Mouse (Mus musculus) regulatory T cell (primary cell): Measurements from ENCODE around the gene Cyp8b1.

Experiments used
- in situ Hi-C: fragments of 300-600 bp; cut with MboI, MseI; formaldehyde crosslinking; loops from one replicate; pipeline ENCODE4 v1.15.1; 2025; ENCODE audit warnings: high pct_unique_total_duplicates

Gene Cyp8b1

DNA sequence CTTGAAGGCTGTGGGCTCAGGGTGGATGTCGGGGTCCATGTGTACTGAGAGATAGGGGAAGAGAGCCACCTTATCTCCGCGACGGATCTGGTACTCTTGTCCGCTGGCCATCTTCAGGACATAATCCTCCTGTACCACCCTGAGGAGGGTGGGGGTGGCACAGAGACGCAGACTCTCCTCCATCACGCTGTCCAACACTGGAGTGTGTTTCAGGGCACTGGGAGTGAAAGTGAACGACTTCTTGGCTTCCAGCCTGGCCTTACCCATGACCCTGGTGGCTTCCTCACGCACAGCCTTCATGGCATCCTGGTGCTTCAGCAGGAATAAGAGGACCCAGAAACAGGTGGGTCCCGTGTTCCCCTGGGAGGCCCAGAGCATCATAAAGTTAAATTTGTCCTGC lies 1.0 kb downstream of the Cyp8b1 start:
- in situ Hi-C loops, result no loop called here

DNA sequence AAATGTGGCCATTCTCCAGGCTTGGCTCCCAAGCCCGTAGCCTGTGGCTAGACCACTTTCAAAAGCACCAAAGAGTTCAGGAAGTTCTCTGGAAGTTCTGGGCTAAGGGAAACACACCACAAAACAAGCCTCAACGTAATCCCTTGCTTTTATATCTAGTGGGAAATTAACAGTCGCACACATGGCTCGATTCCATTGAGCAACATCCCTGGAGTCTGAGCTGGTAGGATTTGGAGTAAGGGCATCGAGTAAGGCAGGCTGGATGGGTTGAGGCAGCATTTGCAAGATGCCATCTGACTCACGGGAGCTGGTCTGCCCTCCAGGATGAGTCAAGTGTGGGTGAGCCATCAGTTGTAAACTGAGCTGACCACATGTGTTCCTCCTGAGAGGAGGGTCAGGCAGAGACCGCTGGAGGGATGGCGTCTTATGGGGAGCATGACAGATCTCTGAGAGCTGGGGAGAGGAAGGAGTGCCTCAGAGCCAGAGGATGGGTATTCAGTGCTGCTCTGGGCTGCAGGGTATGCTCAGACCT lies 1.8 kb downstream of the Cyp8b1 start:
- in situ Hi-C loops, result no loop called here

DNA sequence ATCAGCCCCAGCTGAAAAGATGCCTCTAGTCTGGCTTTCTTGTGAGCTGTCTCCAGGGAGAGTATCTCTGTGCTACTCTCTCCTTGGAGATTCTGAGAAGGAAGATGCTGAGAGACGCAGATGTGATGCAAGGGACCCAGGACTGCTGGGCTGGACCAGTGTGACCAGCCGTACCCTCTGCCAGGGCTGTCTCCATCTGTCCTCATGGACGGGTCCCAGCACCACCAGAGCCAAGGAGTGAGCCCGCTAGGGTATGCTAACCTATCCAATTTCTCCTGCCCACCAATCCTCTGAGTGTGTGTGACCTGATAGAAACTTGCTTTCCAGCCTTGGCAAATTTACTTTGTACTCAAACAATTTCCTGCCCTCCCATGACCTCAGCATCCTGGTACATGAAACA lies 3.3 kb downstream of the Cyp8b1 start:
- in situ Hi-C loops, result no loop called here

DNA sequence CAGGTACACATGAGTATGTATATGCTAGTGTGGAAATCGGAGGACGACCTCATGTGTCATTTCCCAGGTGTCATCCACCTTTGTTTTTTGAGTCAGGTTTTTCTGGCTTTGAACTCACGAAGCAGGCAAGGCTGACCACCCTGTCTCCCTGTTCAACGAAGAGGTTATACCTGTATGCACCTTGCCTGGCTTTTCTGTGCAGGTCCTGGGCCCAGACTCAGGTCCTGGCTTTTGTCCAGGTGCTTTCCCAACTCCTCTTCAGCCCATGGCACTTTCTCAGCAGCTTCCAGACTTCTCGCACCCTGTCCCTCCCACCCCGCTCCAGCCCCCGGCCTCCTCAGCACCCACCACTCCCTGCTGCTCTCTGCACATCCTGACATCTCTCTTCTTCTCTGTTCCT lies 4.9 kb downstream of the Cyp8b1 start:
- in situ Hi-C loops, result no loop called here

DNA sequence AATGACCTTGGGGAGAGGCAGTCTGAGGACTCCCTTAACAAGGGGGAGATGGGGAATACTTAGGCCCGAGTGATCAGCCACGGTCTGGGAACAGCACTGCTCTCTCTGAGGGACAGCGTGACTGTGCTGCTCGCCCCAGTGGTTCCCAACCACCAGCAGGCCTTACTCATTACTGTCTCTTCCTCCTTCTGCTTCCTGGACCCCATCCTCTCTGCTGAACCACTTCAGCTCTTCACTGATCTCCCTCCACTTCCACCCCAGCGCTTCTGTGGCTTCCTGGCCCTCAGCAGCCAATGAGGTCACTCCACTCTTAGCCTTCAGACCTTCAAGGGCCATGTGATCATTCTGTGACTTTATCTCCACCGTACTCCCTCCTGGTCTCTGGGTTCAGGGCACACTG lies 6.5 kb downstream of the Cyp8b1 start:
- in situ Hi-C loops, result no loop called here

DNA sequence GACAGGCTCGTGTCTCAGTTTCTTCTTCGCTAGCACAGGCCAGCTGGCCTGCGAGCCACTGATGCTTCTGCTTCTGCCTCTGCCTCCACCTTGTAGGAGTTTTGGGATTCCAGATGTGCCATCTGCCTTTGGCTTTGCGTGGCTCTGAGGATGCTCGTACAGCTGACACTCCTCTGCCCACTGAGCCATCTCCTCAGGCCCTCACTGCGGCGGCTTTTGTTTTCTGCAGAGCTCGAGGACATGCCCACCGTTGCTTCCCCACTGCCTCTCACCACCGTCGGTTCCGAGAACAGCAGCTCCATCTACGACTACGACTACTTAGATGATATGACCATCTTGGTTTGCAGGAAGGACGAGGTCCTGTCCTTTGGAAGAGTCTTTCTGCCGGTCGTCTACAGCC lies 7.8 kb downstream of the Cyp8b1 start:
- in situ Hi-C loops, result no loop called here

DNA sequence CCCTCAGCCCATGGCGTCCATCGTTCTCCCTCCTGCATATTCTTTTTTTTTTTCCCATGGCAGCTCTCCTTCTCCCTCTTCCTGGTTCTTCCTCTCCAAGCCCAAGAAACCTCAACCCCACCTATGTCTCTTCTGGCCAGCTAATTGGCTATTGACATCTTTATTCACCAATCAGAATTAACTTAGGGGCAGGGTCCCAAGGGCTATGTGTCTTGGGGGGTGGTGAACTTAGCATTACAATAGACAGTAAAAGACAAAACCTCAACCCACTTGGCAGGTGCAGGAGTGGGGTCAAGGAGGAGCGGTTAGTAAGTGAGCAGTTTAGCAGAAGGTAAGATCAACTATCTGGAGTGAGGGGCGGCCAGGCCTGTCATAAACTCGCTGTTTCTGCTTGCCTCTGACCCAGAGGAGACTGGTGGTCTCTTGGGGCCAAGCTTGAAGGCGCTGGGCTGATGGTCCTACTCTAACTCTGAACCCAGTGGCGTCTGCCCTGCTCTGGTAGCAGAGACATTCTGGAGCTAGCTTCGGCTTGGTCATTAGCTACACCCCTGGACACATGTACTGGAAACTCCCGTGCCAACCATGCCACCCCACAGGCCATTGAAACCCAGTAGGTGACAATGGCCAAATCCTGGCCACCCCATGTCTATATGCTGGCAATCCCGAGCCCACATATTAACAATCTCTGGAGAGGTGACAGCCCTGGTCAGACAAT lies 8.6 kb downstream of the Cyp8b1 start:
- in situ Hi-C loops, result no loop called here

DNA sequence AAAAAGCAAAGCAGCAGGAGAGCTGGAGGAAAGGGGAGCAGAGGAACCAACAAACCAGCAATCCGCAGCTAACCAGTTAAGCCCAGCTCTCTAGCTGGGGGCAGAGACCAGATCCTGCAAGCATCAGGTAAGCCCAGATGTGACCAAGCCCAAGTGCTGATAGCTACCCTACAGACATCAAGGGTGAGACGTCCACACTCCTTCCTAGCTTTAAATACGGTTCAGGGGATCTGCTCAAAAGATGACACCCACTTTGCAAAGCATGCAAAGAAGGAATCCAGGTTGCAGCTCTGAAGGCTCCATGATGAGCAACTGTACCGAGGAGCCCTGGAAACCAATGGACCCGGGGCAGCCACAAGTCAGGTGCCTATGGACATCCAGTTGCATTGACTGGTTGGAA lies 9.6 kb downstream of the Cyp8b1 start:
- in situ Hi-C loops, result no loop called here

DNA sequence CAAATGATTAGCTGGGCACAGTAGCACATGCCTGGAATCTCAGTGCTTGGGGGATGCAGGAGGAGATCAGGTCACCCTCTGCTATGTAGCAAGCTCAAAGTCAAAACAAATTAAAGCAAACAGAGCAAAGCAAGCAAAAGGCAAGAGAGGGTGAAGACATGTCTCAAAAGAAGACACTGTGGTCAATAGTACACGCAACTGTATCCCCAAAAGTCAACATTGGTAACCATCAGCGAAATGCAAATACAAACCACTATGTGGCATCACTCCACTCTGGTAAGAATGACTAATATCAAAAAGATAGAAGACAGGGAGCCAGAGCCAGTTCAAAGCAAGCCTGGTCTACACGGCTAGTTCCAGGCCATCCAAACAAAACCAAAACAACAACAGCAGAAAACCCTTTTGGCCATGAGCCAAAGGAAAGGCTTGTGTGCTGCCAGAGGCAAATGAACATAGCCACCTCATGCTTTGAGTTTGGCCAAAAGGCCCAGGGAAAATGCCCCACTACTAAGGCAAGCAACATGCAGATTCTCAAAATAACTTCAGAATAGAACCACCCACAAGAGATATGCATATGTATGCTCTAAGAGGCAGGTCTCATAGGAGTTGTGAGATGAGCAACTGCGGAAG lies 10.4 kb downstream of the Cyp8b1 start:
- in situ Hi-C loops, result no loop called here

DNA sequence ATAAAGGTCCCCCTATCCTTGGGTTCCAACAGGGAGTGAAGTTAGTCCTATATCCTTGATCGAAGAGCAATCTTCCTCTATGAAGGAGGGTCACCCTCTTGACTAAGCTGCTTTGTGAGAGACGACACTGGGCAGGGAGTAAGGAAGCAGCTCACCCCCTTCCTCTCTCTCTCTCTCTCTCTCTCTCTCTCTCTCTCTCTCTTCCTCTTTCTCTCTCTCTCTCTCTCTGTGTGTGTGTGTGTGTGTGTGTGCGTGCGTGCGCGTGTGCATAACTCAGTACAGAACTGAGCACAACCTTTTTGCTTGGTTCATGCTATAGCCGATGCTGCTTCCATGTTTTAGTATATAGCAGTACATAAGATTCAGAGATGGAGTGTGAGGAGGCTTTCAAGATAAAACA lies 11.2 kb downstream of the Cyp8b1 start:
- in situ Hi-C loops, result no loop called here

DNA sequence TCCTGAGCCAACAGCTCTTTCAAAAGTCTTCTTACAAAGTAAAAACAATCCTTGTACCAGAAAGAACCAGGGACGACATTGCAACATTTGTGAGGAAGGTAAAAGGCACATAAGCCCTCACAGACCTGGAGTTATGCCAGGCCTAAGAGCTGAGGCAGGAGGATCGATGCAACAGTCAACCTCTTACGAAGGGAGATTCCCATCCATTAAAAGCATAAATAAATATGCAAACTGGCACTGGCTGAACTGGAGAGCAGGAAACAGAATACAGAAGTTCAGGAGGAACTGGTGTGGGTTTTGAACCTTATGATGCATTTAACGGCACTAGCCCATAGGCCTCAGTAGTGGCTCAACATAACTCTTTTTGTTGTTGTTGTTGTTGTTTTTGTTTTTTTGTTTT lies 11.8 kb downstream of the Cyp8b1 start:
- in situ Hi-C loops, result no loop called here

DNA sequence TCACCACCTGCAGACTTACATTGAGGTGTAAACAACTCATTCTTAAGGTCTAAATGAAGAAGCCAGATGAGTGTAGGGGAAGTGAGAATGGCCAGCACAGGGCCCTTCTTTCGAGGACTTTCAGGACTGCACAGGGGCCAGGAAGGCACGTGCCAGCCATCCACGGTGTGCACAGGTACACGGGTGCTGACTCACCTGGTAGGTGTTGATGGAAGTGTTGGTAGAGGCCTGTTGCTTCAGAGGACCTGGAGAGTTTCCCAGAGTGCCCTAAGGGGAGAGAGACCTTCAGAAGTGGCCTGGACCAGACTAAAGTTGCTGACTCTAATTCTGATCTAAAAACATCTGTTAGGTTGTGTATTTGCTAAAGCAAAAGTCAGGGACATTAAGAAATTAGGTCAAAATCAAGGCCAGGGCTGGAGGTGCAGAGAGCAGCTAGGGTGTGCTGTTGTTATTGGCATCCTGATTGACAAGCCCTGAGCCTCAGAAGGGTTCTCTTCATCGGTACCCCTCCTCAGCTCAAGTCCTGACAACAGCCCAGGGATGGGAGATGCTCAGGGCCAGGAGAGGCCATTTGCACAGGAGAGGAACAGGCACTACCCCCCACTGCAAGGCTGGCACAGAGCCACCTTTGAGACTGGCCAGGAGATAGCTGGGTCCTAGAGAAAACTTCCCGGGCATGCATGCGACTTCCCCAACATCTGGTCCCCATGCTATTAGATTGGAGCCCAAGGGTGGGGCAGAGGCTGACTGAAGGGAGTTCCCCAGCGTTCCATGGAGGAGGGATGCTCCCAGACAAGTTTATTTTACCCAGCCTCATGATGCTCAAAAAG lies 12.4 kb downstream of the Cyp8b1 start:
- in situ Hi-C loops, result no loop called here

DNA sequence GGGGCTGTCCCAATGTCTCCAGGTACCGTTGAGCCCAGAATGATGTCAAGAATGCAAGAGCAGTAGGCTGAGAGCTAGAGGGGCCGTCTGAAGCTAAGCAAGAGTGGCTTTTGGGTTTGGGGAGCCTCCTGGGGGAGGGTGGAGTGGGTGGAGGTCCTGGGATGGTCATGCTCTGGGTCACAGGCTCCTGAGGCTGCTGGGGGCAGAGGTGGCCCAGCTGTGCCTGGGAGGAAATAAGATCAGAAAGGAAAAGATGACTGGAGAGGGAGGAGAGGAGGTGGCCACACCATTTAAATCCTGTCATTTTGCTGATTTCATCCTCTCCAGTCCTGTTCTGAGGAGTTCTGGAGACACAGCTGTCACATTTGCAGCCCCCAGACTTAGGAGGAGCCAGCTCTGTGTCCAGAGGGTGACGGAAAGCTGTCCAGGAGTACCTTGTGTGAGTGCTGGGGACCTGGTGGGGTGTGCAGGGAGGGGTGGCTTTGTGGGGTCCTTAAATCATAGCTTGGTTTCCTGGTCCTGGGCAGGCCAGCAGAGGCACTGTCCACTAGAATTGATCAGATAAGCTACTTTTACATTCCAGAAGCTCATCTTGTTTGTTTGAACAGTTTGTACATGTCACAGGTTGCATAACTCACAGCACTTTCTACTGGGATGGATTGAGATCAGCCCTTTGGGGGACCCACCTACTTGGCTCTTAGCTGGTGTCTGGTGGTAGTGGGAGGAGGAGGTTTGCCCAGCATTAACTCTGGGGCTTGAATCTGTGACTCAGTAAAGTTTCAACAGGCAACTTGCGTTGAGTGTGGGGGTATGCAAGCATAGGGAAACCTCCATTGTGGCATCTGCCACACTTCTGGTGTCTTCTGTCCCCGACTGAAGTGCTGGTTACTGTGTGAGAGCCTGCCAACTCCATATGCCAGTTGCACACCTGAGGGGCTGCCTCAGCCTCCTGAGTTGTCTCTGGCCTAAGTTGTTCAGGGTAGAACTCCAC lies 14.1 kb downstream of the Cyp8b1 start:
- in situ Hi-C loops, result no loop called here

DNA sequence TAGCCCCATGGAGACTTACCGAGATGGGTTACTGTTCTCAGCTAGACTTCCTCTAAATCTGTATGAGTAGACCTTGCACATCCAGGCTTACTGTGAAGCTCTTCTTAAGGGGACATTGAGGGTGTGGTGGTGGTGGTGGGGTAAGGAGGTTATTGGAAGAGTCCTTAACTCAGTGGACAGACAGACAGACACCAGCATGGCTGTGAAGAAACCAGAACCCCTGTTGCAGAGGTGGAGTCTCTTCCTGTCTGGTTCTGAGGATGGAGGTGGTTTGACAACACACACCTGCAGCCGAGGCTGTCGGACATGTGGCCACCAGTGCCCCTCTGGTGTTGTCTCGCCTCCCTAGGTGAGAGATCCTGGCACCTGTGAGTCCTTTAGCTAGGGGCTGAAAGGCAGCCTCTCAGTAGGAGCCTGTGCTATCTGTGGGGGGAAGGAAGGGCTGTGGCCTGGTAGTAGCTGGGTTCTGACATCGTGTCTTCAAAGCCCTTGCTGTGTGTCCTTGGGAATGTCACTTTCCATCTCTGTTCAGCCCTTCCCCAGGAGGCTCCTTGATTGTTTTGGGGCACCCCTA lies 15.7 kb downstream of the Cyp8b1 start:
- in situ Hi-C loops, result no loop called here

DNA sequence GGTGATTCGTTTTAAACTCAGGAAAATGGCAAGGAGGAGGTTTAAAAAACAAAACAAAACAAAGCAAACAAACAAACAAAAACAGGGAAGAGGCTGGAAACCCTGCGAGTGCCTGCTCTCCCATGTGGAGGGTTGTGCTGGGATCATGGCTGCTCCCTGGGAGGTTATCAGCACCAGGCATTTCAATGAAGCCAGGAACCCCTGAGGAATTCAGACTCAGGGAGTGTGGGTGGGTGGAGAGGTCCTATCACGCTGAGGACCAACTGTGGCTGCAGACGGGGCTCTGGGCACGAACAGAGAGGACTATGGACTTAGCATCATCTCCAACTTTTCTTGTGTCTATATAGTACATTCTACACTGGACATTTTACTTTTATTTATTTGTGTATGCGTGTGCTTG lies 16.8 kb downstream of the Cyp8b1 start:
- in situ Hi-C loops, result no loop called here

DNA sequence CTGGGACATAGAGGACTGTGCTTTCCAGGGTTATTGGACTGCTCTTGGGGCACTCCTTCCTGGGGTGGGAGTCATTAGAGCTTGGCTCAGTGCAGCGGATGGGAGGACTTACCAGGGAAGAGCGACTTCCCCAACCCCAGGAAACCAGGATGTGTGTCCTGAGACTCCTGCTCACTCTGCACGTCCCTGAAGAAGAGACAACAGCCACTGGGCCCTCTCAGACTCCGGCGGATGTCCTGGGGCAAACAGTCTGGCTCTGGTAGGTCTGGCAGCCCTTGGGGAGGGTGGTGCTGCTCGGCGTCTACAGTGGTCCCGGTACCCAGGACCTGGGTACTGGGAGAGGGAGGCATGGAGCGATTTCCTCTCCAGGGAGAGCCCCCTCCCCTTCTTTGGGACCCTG lies 17.9 kb downstream of the Cyp8b1 start, which contains the start of gene Ackr2:
Ackr2 (plus strand) TSS at position 111 of the 400 bp plus-strand sequence.
- in situ Hi-C loops, result no loop called here

DNA sequence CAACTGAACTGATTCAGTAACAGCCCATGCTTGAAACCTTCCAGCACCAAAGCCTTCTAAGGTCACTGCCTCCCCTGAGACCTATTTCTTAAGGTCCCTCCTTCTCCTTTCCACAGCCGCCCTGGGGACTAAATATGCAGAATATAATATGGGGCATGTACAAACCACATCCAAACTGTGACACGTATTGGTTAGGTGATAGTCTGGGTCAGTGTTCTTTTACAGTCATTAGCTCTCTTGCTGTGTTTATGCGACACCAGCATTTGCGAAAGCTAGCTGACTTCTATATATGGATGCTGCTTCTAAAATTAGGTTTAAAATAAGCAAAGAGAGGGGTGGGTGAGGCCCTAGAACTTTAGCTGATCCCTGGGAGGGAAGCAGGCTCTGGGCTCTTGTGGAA lies 19.3 kb downstream of the Cyp8b1 start:
- in situ Hi-C loops, result no loop called here

DNA sequence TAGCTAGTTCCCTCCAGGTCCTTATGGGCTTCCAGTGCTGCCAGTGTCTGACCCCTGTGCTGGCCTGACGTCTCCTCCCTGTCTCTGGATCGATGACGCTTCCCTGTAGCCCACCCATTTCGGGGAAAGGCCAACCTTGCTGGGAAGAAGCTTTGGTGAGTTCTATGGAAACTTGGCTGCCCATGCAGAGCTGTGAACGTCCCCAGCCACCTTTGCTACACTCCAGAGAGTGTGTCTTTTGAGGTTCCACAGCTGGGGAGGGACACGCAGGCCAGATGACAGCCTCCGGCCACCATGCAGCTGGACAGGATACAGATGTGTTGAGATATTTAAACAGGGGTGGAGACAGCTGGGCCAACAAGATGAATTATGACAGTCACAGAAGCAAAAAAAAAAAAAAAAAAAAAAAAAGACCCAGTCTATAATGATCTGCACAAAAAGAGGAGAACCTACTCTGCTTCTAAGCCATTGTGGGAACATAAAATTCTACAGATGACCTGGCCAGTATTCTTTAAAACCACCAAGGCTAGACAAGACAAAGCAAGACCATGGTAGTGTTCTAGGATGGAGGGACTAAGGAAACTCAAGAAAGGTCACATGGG lies 20.6 kb downstream of the Cyp8b1 start:
- in situ Hi-C loops, result no loop called here

DNA sequence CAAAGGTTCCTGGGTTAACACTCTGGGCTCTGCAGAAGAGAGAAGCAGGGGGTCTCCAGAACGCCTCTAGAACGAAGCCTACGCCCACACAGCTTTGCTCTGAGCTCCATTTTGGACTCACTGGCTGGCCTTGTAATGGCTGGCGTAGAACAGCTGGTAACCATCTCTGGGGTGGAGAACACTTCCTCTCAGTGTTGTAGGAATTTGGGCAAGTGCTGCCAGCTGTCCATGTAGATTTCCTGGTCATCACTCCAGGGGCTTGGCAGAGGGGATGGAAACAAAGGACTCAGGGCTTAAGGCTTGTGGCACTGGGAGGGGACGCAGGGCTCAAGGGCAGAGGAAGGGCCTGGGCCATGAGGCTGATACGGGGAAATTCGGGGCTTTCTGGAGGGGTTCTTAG lies 21.7 kb downstream of the Cyp8b1 start:
- in situ Hi-C loops, result no loop called here

DNA sequence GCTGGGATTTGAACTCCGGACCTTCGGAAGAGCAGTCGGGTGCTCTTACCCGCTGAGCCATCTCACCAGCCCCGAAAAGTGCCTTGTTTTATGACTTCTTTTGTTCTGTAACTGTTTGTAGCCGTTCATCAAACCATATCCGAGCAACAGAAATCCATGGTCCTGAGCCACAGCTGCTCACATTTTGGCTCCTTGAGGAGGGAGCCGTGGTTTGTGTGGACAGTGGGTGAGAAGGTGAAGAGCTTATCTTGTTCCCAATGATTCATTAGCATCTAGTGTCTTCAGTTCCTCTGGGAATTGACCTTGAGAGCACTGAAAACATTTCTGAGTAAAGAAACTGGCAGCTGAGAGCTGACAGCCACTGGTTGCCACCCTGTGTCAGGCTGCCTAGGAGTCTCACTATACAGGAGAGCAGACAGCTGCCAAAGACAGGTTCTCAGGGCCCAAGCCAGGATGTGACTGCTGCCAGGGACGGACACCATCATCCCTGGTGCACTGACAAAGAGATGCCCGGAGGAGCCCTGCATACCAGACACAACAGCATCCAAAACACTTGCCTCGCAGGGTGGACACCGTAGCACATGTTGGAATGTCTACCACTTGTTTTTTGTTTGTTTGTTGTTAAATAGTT lies 23.9 kb downstream of the Cyp8b1 start:
- in situ Hi-C loops, result no loop called here
